Mouse (Mus musculus): ENCODE measurements around the gene Frmpd1.

GRCm38 (mm10) chr4:45203283-45203682, 18.6 kb downstream of the Frmpd1 start:
- TF ChIP-seq POLR2A (IDR thresholded peaks at IDR 0.05; ENCODE audit: extremely low read depth, insufficient read depth, low read length) (no peak), CTCF (IDR thresholded peaks at IDR 0.05; ENCODE audit: low read depth, low read length) (no peak)

Measured in liver, adult 2 months (tissue).